Mouse (Mus musculus) Patski (cell line): ENCODE measurements at regions not wholly inside any gene's neighbourhood (a gene's known extent, or its start where the extent isn't known, plus 50 kb on each side); places are given as distances from the start of the nearest gene placed in this dataset.
A peak's percentile ranks its signal among the peaks of the same experiment; 100 is the strongest.
"Not testable (repeated sequence)": the region's sequence is repeated elsewhere in the genome, so short reads cannot be mapped to it uniquely, and the experiment has no call there.

Source experiments
- ATAC-seq: fragments of 100-300 bp; one replicate; pipeline ENCODE4 v1.8.0; 2021
- CTCF ChIA-PET: fragments of 350-600 bp; sonication (Branson Sonifier 250); formaldehyde crosslinking; loops from one replicate; lab custom pipeline; 2022; ENCODE audit warnings: inconsistent platforms; lab: Charles Lee
- POLR2A ChIA-PET: fragments of 350-600 bp; sonication (Branson Sonifier 250); formaldehyde crosslinking; loops from one replicate; lab custom pipeline; 2022; ENCODE audit warnings: antibody characterized with exemption, inconsistent platforms; lab: Charles Lee
- DNase-seq: peaks from one replicate; pipeline ENCODE4 v3.0.0-alpha.2; 2011; ENCODE audit warnings: low read depth, low spot score
- H3K27me3 ChIP-seq: fragments of 371-371 bp; one replicate; pipeline ENCODE4 v1.5.1; 2021
- CTCF ChIP-seq: fragments of 100-300 bp; IDR thresholded peaks from one replicate; pipeline ENCODE4 v1.5.1; 2021
- in situ Hi-C: fragments of 300-500 bp; cut with MboI; formaldehyde crosslinking; loops from 3 replicates; pipeline ENCODE4 v1.11.1; 2018; ENCODE audit warnings: low pct_unique_long_range_greater_than_20kb, mixed read lengths

DNA sequence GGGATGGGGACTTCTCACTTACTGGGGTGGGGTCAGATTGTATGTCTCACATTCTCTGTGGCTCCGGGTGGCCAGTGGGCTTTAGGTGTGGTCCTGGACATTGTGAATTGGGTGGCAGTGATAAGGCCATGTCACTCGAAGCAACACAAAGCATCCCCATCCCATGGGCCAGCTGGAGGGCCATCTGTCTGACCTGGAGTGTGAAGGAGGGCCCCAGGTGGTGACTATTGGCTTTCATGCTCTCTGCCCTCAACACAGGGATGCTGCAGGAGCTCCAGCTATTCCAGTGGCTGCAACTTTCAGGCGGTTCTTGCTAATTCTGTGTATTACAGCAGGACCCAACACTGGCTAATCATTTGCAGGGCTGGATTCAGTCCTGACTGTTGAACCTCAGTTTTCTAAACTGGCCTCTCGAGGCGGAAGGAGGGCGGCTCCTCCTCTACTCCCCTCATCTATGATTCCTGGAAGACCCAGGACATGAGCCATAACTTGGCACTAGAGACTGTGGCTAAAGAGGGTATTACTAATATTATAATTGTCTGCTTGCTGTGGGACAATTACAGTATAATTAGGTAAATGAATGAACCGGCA lies 64.1 kb downstream of the 9530068E07Rik start:
- POLR2A ChIA-PET: no interaction called here
- CTCF ChIA-PET: no interaction called here
- ATAC-seq: no peak
- peak; percentile 19 for DNase-seq
- in situ Hi-C loops: no loop called here
- peaks cover 8% of the 10 kb centered on the region for H3K27me3 ChIP-seq
- TF ChIP-seq CTCF: no peak

DNA sequence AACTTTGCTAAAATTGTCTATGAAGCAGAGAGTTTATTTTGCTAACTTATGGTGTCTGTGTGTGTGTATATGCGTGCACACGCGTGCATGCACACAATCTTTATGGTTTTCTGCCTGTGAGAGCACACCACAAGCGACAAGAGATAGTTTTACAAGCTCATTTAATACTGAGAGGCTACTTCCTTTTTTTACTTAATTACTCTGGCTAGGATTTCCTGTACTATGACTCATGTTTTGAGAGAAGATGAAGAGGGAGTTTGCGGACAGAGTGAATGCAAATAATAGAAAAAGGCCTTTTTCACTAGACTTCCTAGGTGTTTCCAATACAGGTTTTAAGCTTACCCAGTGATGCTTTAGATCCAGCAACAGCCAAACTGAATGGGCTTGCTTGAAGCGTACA lies 74.9 kb downstream of the 9530068E07Rik start:
- in situ Hi-C loops, H3K27me3 ChIP-seq, POLR2A ChIA-PET, DNase-seq, CTCF ChIA-PET, ATAC-seq: not testable (repeated sequence)

DNA sequence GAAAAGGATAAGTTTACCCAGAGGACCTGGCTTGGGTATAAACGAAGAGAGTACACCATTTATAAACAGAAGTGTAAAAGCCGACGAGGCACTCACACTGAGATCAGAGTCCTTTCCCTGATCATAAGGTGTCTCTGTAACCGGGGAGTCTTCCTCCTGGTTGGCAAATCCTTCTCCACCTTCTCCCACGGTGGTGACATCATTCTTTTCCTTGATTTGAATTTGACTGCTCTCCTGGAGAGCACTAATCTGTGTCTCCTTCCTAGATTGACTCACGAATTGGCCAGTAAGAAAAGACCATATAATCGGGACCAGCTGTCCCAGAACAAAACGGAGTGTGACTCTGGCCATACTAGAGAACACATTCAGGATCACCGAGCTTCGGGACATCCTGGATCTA lies 83.9 kb downstream of the 9530068E07Rik start:
- CTCF ChIA-PET, H3K27me3 ChIP-seq, POLR2A ChIA-PET, DNase-seq, ATAC-seq, in situ Hi-C loops: not testable (repeated sequence)

DNA sequence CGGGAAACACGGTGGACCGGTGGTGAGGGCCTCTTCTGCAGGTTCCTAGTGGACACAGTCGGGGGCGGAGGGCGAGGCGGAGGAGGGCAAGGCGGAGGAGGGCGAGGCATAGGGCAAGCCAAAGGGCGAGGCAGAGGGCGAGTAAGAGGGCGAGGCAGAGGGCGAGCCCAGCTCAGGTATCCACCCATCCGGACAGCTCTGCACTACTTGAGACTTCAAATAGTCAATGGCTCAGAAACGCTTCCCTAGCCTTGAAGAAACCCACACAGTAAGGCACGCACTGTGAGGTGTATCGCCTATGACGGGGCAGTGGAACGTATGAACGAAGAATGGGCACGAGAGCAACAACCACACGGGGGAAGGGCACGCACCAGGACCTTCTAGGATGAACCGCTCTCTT lies 84.5 kb downstream of the 9530068E07Rik start:
- CTCF ChIA-PET, POLR2A ChIA-PET, ATAC-seq: not testable (repeated sequence)

DNA sequence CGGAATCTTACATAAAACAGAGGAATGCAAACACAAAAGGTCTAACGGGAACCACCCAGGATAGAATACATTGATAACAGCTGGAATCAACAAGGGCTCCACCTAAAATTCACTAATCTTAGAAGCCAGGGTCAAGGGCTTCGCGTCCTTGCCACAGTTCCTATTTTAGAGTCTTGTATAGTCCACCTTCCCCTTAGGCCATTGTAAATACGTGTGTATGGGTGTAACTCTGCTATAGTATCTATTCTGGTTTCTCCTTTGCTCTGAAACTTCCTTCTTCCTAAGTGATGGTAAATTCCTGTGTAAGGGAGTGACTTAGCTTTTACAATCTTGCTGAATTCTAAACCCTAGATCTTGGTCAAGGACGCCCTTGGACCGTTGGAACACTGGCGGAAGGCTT lies 87.3 kb downstream of the 9530068E07Rik start:
- in situ Hi-C loops, H3K27me3 ChIP-seq: not testable (repeated sequence)

More for the DNA sequence above, 84.5 kb downstream of the 9530068E07Rik start:
- H3K27me3 ChIP-seq, DNase-seq, in situ Hi-C loops: not testable (repeated sequence)

DNA sequence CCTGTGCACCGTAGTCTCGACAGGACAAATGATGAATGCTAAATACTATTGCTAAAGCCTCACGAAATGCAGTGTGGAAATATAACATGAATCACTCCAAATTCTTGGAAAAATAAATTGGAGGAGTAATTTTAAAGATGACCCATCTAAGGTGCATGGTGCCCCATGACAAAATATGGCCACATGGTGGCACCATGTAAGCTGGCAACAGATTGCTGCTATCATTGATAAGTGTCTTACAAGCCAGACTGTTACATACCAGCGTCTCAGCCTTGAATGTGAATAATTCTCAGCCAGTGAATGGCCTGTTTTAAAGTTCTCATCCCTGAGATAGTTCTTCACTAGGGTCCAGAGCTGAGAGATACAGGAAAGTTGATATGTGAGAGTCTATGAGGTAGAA lies 92.3 kb downstream of the 9530068E07Rik start:
- DNase-seq, H3K27me3 ChIP-seq, in situ Hi-C loops, ATAC-seq, POLR2A ChIA-PET: not testable (repeated sequence)
- CTCF ChIA-PET: interaction anchor here (0.6 kb wide), 1 partner anchor 309 kb away, joined by 3 read pairs; no protein-coding TSS in a partner anchor

More for the DNA sequence above, 87.3 kb downstream of the 9530068E07Rik start:
- DNase-seq, POLR2A ChIA-PET, CTCF ChIA-PET, ATAC-seq: not testable (repeated sequence)

DNA sequence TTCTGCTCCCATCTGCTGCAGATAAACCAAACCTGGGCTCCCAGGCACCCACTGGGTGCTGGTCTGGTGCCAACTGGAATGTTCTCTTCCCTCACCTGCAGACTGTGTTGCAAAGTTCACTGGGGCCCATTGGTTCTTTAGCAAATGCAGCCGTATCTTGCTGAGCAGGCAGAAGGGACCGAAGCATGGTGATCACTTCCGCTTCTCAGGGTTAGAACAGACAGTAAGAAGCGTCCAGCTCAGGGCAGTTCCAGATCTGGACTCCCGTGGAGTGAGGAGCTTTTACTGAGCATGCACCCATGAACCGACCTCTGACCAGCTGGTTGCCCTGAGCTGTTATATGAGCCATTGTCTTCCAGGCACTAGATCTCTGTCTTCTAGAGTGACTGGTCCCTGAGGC lies 97.1 kb downstream of the 9530068E07Rik start:
- in situ Hi-C loops: no loop called here

DNA sequence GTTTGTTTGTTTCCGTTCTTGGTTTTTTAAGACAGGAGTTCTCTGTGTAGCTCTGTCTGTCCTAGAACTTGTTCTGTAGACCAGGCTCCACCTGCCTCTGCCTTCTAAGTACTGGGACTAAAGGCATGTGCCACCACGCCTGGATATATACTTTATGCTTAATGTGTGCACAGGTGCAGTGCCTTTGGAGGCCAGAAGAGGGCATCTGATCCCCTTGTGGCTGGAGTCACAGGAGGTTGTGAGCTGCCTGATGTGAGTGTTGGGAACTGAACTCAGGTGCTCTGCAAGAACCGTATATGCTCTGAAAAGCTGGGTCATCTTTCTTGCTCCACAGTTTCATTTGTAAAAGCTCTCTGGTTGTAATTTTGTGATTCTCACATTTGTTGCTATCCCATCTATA lies 100.7 kb downstream of the 9530068E07Rik start:
- no peaks in the 10 kb centered on the region for H3K27me3 ChIP-seq
- in situ Hi-C loops: no loop called here
- ATAC-seq (no peak), DNase-seq (no peak)
- POLR2A ChIA-PET: no interaction called here
- CTCF ChIA-PET: no interaction called here
- TF ChIP-seq CTCF: no peak

More for the DNA sequence above, 97.1 kb downstream of the 9530068E07Rik start:
- H3K27me3 ChIP-seq: no peaks in the 10 kb centered on the region
- ChIA-PET CTCF (no interaction called here), POLR2A (no interaction called here)
- ATAC-seq (no peak), DNase-seq (no peak)
- TF ChIP-seq CTCF: no peak

DNA sequence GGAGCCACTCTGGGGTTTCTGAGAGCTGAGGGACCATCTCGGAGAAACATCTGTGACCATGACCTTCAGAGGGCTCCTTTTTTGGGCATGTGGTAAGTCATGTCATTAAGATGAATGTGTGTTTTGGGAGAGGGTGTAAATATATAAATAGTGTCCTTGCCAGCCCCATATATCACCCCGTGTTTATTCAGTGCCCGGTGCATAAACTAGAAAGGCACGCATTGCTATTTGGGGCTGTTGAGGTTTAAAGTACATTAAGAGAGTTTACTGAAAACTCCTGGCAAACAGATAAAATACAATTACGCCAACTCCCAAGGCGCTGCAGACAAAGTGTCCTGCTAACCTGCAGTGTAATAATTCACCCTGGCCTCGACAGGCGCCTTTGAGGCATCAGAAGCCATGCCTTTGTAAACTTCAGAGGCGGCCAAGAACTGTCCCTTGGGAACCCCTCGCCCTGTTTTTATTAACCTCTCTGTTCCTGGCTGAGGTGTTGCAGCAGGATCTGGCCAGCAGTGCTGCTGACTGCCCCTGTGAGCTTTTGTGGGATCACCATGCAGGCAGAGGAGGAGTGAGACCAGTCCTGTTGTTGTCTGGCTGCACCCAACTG lies 106.6 kb downstream of the 9530068E07Rik start:
- no peak for TF ChIP-seq CTCF
- in situ Hi-C loops: no loop called here
- ATAC-seq: no peak
- POLR2A ChIA-PET: no interaction called here
- H3K27me3 ChIP-seq: peaks cover 2% of the 10 kb centered on the region
- DNase-seq: no peak
- CTCF ChIA-PET: no interaction called here

DNA sequence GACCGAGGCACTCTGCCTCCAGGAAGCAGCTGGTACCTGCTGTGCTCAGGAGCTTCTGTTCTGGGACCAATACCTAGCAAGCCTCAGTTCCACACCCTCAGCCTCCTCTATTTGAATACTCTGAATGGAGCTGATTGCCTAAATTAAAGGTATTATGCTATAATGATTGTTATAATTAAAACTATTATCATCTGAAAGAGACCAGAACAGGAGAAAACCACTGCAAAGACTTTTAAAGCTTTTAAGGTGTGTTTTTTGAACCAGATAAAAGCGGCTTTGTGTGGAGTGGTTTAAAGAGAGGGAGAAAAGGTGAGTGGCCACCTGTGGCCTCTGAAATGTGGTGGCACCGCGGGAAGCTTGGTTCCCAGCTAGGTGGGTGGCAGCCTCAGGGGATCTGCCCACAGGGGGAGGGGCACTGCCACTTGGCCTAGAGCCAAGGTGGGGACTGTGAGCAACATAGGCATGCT lies 115.6 kb downstream of the 9530068E07Rik start:
- no peak for DNase-seq
- peaks cover 16% of the 10 kb centered on the region for H3K27me3 ChIP-seq
- in situ Hi-C loops: loop anchor here (10.0 kb wide), 1 partner anchor 743 kb away; no protein-coding TSS in a partner anchor
- no peak for TF ChIP-seq CTCF
- ChIA-PET POLR2A (no interaction called here), CTCF (no interaction called here)
- ATAC-seq: no peak

DNA sequence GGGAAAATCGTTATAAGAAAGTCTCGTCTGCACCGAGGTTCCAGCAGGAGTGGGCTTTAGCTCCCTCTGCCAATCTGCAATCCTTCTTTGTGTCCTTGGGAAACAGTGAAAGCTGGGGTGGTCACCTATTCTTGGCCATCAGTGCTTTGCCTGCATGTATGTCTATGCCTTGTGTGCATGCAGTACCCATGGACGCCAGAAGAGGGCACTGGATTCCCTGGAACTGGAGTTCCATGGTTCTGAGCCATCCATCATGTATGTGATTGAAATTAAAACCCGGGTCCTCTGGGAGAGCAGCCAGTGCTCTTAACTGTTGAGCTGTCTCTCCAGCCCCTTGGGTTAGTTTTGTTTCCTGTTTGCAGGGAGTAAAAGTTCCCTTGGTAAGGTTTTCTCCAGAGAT lies 121.1 kb downstream of the 9530068E07Rik start:
- ATAC-seq (no peak), DNase-seq (no peak)
- peak; percentile 66 for TF ChIP-seq CTCF
- CTCF ChIA-PET: interaction anchor here (1.0 to 1.3 kb wide), 2 partner anchors 9 to 10 kb away, joined by 4 read pairs; no protein-coding TSS in a partner anchor
- H3K27me3 ChIP-seq: peaks cover 19% of the 10 kb centered on the region
- POLR2A ChIA-PET: no interaction called here
- in situ Hi-C loops: loop anchor here (10.0 kb wide), 1 partner anchor 737 kb away; no protein-coding TSS in a partner anchor
